Mouse (Mus musculus) layer of hippocampus, adult 11-12 months (tissue): ENCODE measurements around the gene Setd4.
"Not testable (repeated sequence)": the region's sequence is repeated elsewhere in the genome, so short reads cannot be mapped to it uniquely, and the experiment has no call there.

Experiments used
- DNase-seq: peaks from one replicate; pipeline ENCODE4 v3.0.0; 2022; ENCODE audit warnings: low spot score

Gene Setd4

GRCm38 (mm10) chr16:93603439-93604212, at the start of gene Setd4:
TSS of gene Setd4 (minus strand) at chr16:93604063.
- peak; percentile 93 for DNase-seq

DNA sequence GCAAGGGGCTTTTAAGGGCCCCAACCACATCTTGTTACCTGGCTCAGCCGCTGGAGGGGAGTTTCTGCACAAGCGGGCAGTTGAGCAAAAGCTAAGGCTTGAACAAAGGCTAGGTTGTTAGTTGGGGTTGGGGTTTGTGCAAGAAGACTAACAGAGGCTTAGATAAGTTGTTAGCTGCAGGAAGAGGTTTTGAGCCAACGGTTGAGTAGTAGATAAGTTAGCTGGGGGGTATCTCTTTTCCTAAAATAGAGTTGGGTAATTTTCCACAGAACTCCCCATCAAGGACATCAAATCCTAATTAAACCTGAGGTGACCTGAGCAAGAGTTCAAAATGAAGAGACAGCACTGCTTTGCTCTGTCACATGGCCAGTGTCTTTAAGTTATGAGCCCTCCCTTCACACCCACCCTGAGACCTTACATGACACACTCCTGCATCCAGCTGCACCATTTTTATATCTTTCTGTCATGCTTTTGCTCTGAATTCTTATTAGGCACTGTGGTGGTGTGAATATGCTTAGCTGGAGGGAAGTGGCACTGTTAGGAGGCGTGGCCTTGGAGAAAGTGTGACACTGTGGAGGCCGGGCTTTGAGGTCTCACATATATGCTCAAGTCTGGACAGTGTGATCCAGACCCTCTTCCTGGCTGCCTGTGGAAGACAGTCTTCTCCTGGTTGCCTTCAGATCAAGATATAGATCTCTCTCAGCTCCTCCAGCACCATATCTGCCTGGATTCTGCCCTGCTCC, 44.7 kb upstream of the Setd4 start:
- DNase-seq: no peak

DNA sequence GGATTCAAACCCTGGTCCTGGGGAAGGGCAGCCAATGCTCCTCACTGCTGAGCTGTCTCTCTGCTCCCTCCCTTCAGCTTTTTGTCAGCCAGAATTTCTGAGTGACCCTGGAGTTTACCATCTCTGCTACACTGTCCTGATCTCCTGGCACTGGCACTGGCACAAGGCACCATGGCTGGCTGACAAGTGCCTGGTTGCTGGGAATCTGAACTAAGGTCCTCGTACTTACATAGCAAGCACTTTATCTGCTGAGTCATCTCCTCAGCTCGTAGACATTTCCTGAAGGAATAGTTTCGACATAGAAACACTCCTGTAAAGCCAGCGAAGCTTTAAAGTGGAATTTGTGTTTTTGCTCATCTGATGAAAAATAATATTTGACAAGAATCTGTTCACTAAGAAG, 40.1 kb upstream of the Setd4 start:
- no peak for DNase-seq

DNA sequence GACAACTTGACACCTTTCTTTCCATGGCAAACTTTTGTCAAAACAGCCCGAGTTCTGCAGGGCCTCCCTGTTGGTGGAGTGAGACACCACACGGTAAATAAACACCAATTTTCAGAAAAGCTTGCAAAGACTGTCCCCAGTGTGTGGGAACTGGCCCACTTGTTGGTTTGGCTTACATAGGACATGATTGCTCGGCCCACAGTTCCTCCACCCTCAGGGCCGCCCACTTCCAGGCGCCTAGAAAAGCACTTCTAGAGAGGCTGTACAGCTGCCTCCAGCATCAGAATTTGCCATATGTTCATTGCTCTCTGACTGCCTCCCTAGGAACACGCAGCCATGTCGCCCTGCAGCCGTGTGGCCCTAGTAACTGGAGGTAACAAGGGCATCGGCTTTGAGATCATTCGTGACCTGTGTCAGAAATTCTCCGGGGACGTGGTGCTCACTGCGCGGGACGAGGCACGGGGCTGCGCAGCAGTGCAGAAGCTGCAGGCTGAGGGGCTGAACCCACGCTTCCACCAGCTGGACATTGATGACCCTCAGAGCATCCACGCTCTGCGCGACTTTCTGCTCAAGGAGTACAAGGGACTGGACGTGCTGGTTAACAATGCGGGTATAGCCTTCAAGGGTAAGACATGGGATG, 24.0 kb upstream of the Setd4 start, which contains the start of gene Gm5678:
Gene Gm5678 (plus strand): TSS at position 337 of the 640 bp plus-strand sequence.
- DNase-seq: peak; percentile 36

DNA sequence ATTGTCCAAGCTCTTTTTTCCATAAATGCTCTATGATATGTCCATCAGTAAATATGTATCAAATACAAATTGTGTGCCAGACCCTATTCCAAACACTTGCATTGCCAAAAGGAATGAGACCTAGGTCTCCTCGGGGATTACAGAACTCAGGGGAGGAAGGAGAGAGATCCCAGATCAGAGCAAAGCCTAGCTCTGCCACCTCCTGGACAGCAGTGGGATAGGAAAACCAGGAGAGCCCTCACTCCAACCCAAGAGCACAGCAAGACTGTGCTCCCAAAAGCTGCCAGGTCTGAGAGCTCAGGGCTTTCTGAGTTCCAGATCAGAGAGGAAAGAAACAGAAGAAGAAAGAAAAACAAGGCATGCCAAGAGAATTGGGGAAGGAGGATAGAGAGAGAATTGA, 22.9 kb upstream of the Setd4 start:
- peak; percentile 30 for DNase-seq

- no peak for DNase-seq
Observed at GRCm38 (mm10) chr16:93624671-93625070, 20.8 kb upstream of the Setd4 start.

- DNase-seq: not testable (repeated sequence)
Observed at GRCm38 (mm10) chr16:93623759-93624158, 19.9 kb upstream of the Setd4 start.

DNA sequence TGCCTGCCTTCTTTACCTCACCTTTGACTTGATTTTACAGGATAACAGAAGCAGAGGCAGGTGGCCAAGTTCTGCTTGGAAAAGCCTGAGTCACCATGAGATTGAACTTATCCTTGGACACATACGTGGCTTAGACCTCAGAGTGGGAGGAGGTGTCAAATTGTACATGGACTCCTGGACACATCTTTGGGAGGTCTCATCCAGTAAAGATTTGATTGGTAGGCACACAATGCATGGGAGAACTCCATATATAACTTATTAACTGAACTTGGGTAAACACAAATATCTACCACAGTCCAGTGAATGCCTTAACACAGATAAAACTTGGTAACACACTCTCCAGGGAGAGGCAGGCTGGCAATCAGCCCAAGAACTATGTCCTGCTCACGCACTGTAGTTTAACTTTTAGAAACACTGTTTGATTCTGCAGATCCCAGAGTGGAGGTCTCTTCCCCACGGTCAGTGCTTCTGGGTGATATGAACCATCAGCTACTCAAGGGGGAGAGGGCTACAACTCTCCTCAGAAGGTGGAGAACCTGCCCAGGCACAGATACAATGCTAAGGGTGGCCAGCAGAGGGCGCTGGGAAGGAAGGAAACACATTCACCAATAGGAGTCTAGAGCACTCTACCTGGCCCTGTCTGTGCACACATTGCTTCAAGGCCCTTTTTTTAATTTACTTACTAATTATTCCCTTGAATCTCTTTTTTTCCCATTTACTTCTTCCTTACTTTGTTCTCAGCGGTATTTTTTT, 11.4 kb upstream of the Setd4 start:
- DNase-seq: peak; percentile 66

GRCm38 (mm10) chr16:93610961-93611360, 7.1 kb upstream of the Setd4 start:
- DNase-seq: no peak

DNA sequence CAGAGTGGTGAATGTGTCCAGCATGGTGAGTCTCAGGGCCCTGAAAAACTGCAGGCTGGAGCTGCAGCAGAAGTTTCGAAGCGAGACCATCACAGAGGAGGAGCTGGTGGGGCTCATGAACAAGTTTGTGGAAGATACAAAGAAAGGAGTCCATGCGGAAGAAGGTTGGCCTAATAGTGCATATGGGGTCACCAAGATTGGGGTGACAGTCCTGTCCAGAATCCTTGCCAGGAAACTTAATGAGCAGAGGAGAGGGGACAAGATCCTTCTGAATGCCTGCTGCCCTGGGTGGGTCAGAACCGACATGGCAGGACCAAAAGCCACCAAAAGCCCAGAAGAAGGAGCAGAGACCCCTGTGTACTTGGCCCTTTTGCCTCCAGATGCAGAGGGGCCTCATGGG, 5.9 kb upstream of the Setd4 start:
- no peak for DNase-seq

- DNase-seq: no peak
Observed at GRCm38 (mm10) chr16:93608731-93609130, 4.9 kb upstream of the Setd4 start.

- peak; percentile 81 for DNase-seq
Observed at GRCm38 (mm10) chr16:93607669-93608101, 3.8 kb upstream of the Setd4 start.

GRCm38 (mm10) chr16:93606146-93606545, 2.3 kb upstream of the Setd4 start:
- DNase-seq: no peak

- DNase-seq: no peak
Observed at GRCm38 (mm10) chr16:93605553-93605952, 1.7 kb upstream of the Setd4 start, which contains the start of gene Cbr1. TSS of gene Cbr1 (plus strand) at chr16:93605853.

GRCm38 (mm10) chr16:93604481-93604969, 662 bp upstream of the Setd4 start:
- DNase-seq: peak; percentile 28

GRCm38 (mm10) chr16:93599461-93599860, 4.4 kb downstream of the Setd4 start:
- no peak for DNase-seq

DNA sequence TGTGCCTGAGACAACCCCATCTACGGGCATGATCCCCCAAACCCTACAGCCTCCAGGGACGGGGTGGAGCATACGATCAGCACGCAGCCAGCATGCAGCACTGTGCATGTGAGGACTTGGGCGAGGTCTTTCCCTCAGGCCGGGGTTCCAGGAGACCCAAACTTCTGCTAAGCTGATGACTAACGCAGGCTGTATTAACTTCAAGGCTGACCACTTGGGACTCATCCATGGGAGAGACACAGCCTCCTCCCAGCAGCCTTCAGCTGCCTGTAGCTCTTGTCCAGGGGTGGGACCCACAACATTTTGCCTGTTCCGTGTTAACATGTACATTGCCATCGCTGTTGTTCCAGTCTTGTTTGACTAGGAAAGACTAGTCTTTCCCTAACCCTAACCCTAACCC, 6.3 kb downstream of the Setd4 start:
- no peak for DNase-seq

DNA sequence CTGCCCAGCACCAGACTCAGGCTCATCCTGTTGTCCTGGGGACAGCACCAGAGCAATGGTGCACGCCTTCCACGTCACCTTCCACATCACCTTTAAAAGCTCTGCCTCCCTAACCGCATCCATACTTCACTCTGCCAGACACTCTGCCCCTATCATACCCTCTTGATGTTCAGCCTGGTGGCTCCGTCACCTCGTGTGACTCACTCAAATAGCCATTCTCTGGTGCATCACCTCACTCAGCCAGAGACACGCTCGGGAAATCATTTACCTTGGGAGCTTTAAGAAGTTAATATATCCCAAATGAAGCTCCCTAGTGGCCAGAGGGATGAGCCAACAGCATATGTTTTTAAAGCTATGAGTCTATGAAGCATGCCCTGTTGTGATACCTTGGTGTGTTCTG, 7.1 kb downstream of the Setd4 start:
- DNase-seq: no peak

DNA sequence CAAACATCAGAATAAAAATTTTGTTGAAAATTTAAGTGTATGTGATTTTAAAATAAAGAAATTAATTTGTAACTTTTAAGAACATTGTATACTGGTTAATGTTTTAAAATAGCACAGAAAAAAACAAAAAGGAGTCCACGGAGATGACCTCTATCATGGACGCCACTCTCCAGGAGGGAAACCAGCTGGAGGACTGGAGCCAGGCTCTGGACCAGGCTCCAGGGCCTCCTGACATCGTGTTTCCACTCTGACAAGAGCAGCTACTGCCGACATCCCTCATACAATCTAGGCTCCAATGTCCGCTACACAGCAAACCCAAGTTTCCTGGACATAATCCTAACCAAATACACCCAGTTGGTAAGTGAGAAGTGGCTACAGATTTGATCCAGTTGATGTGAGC, 8.1 kb downstream of the Setd4 start:
- DNase-seq: no peak

- no peak for DNase-seq
Observed at GRCm38 (mm10) chr16:93594448-93594847, 9.4 kb downstream of the Setd4 start.

- DNase-seq: no peak
Observed at GRCm38 (mm10) chr16:93593406-93593805, 10.5 kb downstream of the Setd4 start.

GRCm38 (mm10) chr16:93592711-93593110, 11.2 kb downstream of the Setd4 start:
- DNase-seq: no peak
